Mouse (Mus musculus) brain, embryonic 14.5 days (tissue): Measurements from ENCODE around the gene Pgbd5.

Experiments
- CTCF ChIP-seq: fragments of 200-500 bp; IDR thresholded peaks from 2 replicates; pipeline ENCODE4 v1.5.1; 2012; ENCODE audit warnings: inconsistent platforms, mild to moderate bottlenecking, moderate library complexity, borderline replicate concordance; ENCODE audit not compliant: insufficient read depth, insufficient read length; ENCODE audit errors: extremely low read depth
- POLR2A ChIP-seq: fragments of 200-500 bp; IDR thresholded peaks from 2 replicates; pipeline ENCODE4 v1.6.1; 2012; ENCODE audit warnings: mild to moderate bottlenecking, inconsistent platforms, borderline replicate concordance; ENCODE audit not compliant: poor library complexity, insufficient read depth, insufficient read length, severe bottlenecking; ENCODE audit errors: extremely low read depth

DNA sequence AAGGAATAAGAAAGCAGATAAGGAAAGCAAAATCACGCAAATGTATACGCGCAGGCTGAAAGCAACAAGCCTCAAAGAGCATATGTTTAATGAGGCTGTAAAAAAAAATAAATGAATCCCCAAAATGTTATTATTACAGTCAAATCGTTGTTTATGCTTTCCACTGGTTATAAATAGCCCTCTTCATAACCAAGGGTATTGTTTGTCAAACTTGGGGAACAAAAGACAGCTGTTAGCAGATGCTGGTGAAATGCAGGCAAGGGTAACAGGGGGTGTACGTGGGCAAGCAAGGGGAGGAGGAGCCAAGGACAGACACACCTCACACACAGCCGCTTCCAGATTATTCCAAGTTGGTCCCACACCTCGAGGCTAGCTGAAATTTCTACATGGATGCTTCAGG lies 44.1 kb downstream of the Pgbd5 start:
- TF ChIP-seq CTCF (no peak), POLR2A (no peak)
